Mouse (Mus musculus) MEL (cell line): ENCODE measurements around the gene Ppia.

ENCODE experiments used
- CHD1 ChIP-seq: IDR thresholded peaks from 2 replicates; pipeline ENCODE4 v1.6.1; 2012; ENCODE audit warnings: low read depth, mild to moderate bottlenecking, inconsistent platforms, low read length, improper control_type of control experiment
- CTCF ChIP-seq, 3 experiments: IDR thresholded peaks in 2 of 3; conservative IDR thresholded peaks in 1 of 3; 2 replicates each; pipeline ENCODE4 v1.5.1; 2011 to 2012; ENCODE audit warnings: low read length in 3 of 3, low read depth in 2 of 3, mild to moderate bottlenecking in 2 of 3, improper control_type of control experiment in 1 of 3, inconsistent platforms in 1 of 3, mixed read lengths in 1 of 3, moderate library complexity in 1 of 3; ENCODE audit not compliant: control insufficient read depth in 1 of 3, insufficient read depth in 1 of 3, poor library complexity in 1 of 3, severe bottlenecking in 1 of 3
- E2F4 ChIP-seq: IDR thresholded peaks from 2 replicates; pipeline ENCODE4 v1.6.1; 2011; ENCODE audit warnings: low read depth, low read length, improper control_type of control experiment, borderline replicate concordance
- ELF1 ChIP-seq: IDR thresholded peaks from 2 replicates; pipeline ENCODE4 v1.6.1; 2014; ENCODE audit warnings: low read depth, mild to moderate bottlenecking, inconsistent platforms, low read length, improper control_type of control experiment, moderate library complexity
- MAFK ChIP-seq: IDR thresholded peaks from 2 replicates; pipeline ENCODE4 v1.6.1; 2011; ENCODE audit warnings: low read depth, mild to moderate bottlenecking, low read length, improper control_type of control experiment, borderline replicate concordance
- MAX ChIP-seq: IDR thresholded peaks from 2 replicates; pipeline ENCODE4 v1.6.1; 2011; ENCODE audit warnings: low read length, improper control_type of control experiment
- MAZ ChIP-seq: IDR thresholded peaks from 2 replicates; pipeline ENCODE4 v1.6.1; 2012; ENCODE audit warnings: low read depth, mild to moderate bottlenecking, inconsistent platforms, low read length, improper control_type of control experiment
- POLR2A ChIP-seq, 2 experiments: IDR thresholded peaks; 2 replicates each; pipeline ENCODE4 v1.6.1; 2011 to 2012; ENCODE audit warnings: low read length in 2 of 2, mild to moderate bottlenecking in 2 of 2, control low read depth in 1 of 2, improper control_type of control experiment in 1 of 2, low read depth in 1 of 2, moderate library complexity in 1 of 2; ENCODE audit not compliant: control insufficient read depth in 1 of 2, insufficient read depth in 1 of 2, poor library complexity in 1 of 2
- TBP ChIP-seq: IDR thresholded peaks from 2 replicates; pipeline ENCODE4 v1.8.0; 2011; ENCODE audit warnings: low read depth, low read length, improper control_type of control experiment
- USF1 ChIP-seq: IDR thresholded peaks from 2 replicates; pipeline ENCODE4 v1.6.1; 2014; ENCODE audit warnings: low read depth, mild to moderate bottlenecking, inconsistent platforms, low read length, improper control_type of control experiment, moderate library complexity
- ZNF384 ChIP-seq: IDR thresholded peaks from 2 replicates; pipeline ENCODE4 v1.6.1; 2012; ENCODE audit warnings: low read depth, mild to moderate bottlenecking, inconsistent platforms, low read length, improper control_type of control experiment

- TF ChIP-seq CTCF (IDR thresholded peaks at IDR 0.05 in 2 of 3, conservative IDR thresholded peaks at IDR 0.05 in 1 of 3; ENCODE audit: control insufficient read depth in 1 of 3, insufficient read depth in 1 of 3, low read depth in 2 of 3, low read length in 3 of 3, poor library complexity in 1 of 3, severe bottlenecking in 1 of 3) (no peak), POLR2A (IDR thresholded peaks at IDR 0.05; ENCODE audit: control insufficient read depth in 1 of 2, insufficient read depth in 1 of 2, low read depth in 1 of 2, low read length in 2 of 2, poor library complexity in 1 of 2) (peak; percentile 37 to 92; a peak in 3 of 4 replicates), CHD1 (no peak), MAFK (0 out of 2 replicates have a peak, but pooled peaks have one; percentile 18), USF1 (no peak), ELF1 (no peak), E2F4 (no peak), MAZ (no peak), ZNF384 (no peak), MAX (no peak), TBP (0 out of 2 replicates have a peak, but pooled peaks have one; percentile 41)
Measured at GRCm38 (mm10) chr11:6420283-6420703, 5.0 kb downstream of the Ppia start.
